Mouse (Mus musculus): ENCODE data around the gene Gm39653.
A peak's percentile ranks its signal among the peaks of the same experiment; 100 is the strongest.
"Not testable (repeated sequence)": the region's sequence is repeated elsewhere in the genome, so short reads cannot be mapped to it uniquely, and the experiment has no call there.

Gm39653 gene

GRCm38 (mm10) chr1:63615668-63616067 lies at the start of gene Gm39653:
Gene Gm39653, plus strand, starts transcription at chr1:63615968.
- no peak for DNase-seq (ENCODE audit: low spot score)

DNA sequence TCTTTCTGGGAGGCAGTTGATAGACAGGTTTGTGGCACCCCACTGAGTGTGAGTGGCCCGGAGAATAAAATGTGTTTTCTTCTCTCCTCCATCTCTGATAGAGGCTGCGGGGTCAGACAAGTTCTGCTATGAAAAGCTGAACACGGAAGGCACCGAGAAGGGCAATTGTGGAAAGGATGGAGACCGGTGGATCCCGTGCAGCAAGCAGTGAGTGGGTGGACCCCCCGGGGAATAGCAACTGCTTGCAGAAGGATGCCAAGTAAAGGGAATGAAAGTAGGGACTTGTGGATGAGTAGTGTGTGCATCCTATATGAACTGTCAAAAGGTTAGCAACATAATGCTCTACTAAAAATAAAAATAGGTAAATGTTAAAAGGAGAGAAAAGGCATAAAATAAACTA lies 49.3 kb upstream of the Gm39653 start:
- no peak for DNase-seq (ENCODE audit: low spot score)

GRCm38 (mm10) chr1:63567031-63567430 lies 48.7 kb upstream of the Gm39653 start:
- no peak for DNase-seq (ENCODE audit: low spot score)

GRCm38 (mm10) chr1:63572229-63572628 lies 43.5 kb upstream of the Gm39653 start:
- no peak for DNase-seq (ENCODE audit: low spot score)

DNA sequence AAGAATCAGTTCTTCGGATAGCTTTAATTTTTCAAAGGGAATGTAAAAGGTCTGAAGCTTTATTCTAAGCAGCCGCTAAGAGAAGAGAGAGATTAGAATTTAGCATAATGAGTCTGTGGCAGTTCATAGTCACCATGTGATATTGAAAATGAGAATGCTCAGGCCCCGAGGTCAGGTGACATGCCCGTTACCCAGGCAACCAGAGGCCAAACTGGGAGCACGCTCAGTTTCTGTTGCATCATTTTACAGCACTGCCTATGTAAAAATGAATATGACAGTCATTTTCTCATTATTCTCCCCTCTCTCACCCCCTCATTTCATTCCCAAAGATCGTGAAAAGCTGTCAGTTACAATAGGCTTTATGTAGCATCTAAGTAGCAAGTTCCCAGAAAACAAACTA lies 42.3 kb upstream of the Gm39653 start:
- no peak for DNase-seq (ENCODE audit: low spot score)

DNA sequence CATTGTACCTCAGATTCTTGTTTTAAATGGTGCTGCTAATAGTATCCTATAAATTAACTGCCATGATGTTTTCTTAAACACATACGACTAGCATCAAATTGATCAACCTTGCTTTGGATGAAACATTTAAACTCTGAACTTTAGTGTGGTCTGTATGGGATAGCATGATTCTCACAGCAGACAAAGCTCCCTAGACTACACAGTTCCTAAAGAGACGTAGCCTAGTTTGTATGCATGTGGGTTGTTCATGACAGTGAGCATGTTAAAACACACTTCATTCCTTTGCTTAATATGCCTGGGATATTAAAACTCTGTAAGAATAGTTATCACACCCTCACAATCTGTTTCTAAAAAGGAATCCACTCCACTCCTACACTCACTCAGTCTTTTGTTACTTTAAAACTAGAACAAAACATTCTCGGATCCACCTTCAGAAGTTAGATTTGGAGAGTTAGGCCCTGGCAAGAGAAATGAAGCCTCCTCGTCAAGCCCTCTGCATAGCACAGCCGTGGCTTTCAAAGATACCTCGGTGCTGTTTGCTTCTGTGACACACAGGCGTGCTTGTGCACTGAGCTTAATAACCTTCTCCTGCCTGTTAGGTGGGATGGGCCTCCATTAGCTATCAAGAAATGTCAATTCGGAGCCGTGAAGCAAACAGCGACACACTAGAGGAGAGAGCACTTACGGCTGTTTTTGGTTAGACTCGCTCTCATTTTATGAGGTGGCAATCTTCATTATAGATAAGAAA lies 41.7 kb upstream of the Gm39653 start:
- DNase-seq (ENCODE audit: low spot score) = no peak

GRCm38 (mm10) chr1:63576803-63577202 lies 39.0 kb upstream of the Gm39653 start:
- no peak for DNase-seq (ENCODE audit: low spot score)

DNA sequence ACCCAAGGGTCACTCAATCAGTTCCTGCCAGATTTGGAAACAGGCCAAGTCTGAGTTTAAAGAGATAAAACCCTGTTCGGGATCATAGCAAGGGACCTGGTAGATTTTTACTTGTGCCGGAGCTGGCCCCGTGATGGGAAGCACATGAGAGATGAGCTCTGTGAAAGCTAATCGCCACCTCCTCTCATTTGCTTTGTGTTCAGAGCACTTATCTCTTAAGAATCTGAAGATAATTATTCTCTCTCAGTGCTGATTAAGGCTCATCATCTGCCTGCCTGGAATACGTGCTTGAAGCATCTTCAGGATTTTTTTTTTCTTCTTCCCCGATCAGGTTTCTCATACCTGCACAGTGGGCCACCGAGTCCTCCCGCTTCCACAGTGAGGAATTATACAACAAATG lies 36.6 kb upstream of the Gm39653 start:
- no peak for DNase-seq (ENCODE audit: low spot score)

- DNase-seq (ENCODE audit: low spot score) = no peak
Measured at GRCm38 (mm10) chr1:63586869-63587268, 28.9 kb upstream of the Gm39653 start.

DNA sequence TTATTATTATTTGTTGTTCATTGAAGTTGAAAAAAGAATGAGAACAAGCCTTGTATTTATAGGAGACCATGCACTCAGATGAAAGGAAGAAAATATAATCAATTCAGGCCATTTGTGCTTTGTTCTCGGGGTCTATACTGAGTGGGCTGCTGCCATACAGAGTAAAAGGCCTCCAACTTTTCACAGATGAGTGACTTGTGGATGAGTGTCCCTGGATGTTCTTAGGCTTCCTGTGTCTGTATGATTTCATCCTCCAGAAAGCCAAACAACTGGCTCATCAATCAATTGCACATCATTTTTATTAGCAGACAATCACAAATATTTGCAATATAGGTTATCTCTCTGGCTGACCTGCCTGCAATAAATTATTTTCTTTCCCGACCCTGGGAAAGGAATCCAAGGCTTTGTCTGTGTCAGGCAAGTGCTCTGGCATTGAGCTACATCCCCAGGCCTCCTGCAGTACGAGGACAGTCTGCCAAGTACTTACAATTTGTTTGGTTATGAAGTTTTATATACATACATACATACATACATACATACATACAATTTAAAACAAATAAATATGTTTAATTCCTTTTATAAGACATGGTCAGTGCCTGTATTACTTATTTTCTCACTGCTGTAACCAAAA lies 11.8 kb upstream of the Gm39653 start:
- DNase-seq (ENCODE audit: low spot score) = no peak

DNA sequence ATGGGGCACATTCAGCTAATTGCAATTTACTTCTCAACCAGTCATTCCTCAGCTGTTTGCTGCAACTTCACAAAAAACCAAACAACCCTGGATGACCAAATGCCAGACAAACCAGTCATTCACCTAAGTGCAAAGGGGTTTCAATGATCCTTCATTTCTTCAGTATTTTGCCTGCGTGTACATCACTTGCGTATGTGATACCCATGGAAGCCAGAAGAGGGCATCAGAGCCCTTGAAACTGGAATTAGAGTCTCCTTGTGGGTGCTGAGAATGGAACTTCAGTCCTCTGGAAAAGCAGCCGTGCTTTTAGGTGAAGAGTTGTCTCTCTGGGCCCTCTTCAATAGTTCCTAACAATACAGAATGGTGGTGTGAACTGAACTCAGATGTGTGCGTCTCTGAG lies 6.2 kb upstream of the Gm39653 start:
- no peak for DNase-seq (ENCODE audit: low spot score)

- no peak for DNase-seq (ENCODE audit: low spot score)
Measured at GRCm38 (mm10) chr1:63614594-63614993, 1.2 kb upstream of the Gm39653 start.

DNA sequence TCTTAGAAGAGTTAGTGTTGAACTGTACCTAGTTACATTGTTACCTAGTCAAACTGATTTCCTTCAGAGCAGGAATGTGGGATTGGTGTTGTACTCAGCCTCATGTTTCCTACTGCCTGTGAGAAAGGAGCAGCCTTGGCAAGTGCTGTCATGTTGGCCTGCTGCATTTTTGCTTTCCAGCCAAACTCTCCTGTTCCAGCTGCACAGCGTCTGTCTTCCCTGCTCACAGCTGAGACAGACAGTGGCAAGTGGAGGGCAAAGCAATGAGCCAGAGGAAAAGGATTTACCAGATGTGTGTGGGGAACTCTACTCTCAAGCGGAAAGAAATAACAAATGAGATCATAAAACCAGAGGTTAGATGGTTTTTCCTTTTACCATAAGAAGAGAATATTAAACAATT lies 12.4 kb downstream of the Gm39653 start:
- no peak for DNase-seq (ENCODE audit: low spot score)

- not testable (repeated sequence) for DNase-seq (ENCODE audit: low spot score)
Measured at GRCm38 (mm10) chr1:63630390-63630789, 14.6 kb downstream of the Gm39653 start.

GRCm38 (mm10) chr1:63639921-63640320 lies 24.2 kb downstream of the Gm39653 start:
- no peak for DNase-seq (ENCODE audit: low spot score)

DNA sequence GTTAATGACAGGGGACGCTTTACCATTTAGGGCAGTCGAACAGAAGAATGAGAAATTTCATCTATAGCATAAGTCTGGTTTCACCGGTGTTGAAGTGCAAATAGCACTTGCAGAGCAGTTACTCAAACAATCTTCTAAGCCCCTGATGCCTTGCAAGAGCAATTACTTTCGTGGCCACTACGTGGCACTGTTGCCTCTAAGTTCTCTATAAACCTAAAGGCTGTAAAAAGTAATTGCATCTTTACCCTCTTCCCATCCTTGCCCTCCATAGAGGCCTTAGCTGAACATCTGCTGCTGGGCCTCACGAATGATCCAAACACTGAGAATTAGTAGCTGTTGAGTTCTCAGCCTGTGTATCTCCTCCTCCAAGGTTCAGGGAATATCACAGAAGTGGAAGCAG lies 42.2 kb downstream of the Gm39653 start:
- peak; percentile 19 for DNase-seq (ENCODE audit: low spot score)

GRCm38 (mm10) chr1:63659591-63659990 lies 43.8 kb downstream of the Gm39653 start:
- no peak for DNase-seq (ENCODE audit: low spot score)

- DNase-seq (ENCODE audit: low spot score) = no peak
Measured at GRCm38 (mm10) chr1:63666089-63666488, 50.3 kb downstream of the Gm39653 start.

- no peak for DNase-seq (ENCODE audit: low spot score)
Measured at GRCm38 (mm10) chr1:63667201-63667948, 51.6 kb downstream of the Gm39653 start.

DNA sequence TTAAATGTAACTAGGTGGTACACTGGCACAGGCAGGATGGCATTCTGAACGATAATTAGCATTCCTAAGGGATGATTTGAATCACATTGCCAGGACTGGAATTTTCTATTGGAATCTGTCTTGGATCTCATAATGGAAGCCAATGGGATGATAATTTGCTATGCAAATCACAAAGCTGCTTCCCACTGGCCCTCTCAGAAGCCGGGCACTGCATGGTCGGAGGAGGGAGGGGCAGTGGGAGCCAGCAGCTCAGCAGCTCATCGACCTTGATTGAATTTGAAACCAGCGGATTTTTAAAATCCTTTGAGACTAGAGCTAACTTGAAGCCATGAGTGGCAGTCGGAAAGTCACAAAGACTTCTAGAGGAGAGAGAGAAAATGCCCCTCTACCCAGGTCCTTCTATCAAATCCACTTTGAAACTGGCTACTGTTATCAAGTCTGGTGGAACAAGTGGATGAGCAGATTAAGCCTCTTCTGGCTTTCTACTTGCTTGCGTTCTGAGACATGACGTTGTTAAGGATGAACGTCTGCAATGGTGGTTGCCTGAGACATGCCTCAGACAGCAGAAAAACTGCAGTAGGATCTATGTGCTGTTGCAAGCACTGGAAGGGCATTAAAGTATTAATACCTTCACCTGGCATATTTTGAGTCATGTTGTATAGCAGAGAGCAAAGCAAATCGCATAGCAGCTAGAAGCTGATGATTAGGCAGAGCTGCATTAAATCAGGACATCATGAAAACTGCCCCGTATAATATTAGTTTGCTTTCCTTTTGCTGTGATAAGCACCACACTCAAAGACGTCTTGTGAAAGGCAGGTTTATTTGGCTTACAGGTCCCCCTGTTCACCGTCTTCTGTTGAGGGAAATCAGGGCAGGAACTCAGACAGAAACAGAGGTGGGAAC lies 52.4 kb downstream of the Gm39653 start:
- no peak for DNase-seq (ENCODE audit: low spot score)

DNA sequence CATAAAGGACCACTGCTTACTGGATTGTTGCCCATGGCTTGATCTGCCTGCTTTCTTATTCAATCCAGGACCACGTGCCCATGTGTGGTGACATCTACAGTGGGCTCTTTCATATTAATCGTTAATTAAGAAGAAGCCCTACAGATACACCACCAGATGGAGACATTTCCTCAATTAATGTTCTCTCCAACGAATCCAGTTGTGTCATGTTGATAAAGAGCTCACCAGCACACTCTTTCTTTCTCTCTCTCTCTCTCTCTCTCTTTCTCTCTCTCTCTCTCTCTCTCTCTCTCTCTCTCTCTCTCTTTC lies 53.0 kb downstream of the Gm39653 start:
- DNase-seq (ENCODE audit: low spot score) = no peak
